Mouse (Mus musculus) midbrain, embryonic 14.5 days (tissue): ENCODE measurements around the gene Agtrap. TPM values are rescaled to one million over a fixed set of nuclear protein-coding genes. Genes with fewer than 3 reads are reported as not detected.
"Not testable (repeated sequence)": the region's sequence is repeated elsewhere in the genome, so short reads cannot be mapped to it uniquely, and the experiment has no call there.

Experiments used
- ATAC-seq: fragments of 200-750 bp; cut with Nextera tagmentation; 2 replicates; pipeline ENCODE4 v1.8.0; 2017; ENCODE audit warnings: moderate number of reproducible peaks, moderate library complexity; ENCODE audit not compliant: low FRiP score, low TSS enrichment
- DNase-seq: peaks from one replicate; pipeline ENCODE4 v3.0.0-alpha.2; 2015
- H3K27ac ChIP-seq: fragments of 300-500 bp; sonication (generic); replicated peaks from 2 replicates; pipeline ENCODE4 v1.5.1; 2014; ENCODE audit warnings: mild to moderate bottlenecking, low read depth, low read length, moderate library complexity
- H3K27me3 ChIP-seq: fragments of 300-500 bp; sonication (generic); 2 replicates; pipeline ENCODE4 v1.6.1; 2014; ENCODE audit warnings: low read length, control low read depth, mixed read lengths; ENCODE audit not compliant: control insufficient read depth, insufficient read depth
- H3K36me3 ChIP-seq: fragments of 300-500 bp; sonication (generic); 2 replicates; pipeline ENCODE4 v1.6.1; 2014; ENCODE audit warnings: low read length, control low read depth; ENCODE audit not compliant: control insufficient read depth, insufficient read depth
- H3K4me1 ChIP-seq: fragments of 300-500 bp; sonication (generic); 2 replicates; pipeline ENCODE4 v1.6.1; 2014; ENCODE audit warnings: mild to moderate bottlenecking, antibody characterized with exemption, low read length, control low read depth; ENCODE audit not compliant: control insufficient read depth, insufficient read depth
- H3K4me2 ChIP-seq: fragments of 300-500 bp; sonication (generic); 2 replicates; pipeline ENCODE4 v1.6.1; 2014; ENCODE audit warnings: mild to moderate bottlenecking, low read length, moderate library complexity
- H3K4me3 ChIP-seq: fragments of 300-500 bp; sonication (generic); replicated peaks from 2 replicates; pipeline ENCODE4 v1.5.1; 2014; ENCODE audit warnings: low read depth, low read length
- H3K9ac ChIP-seq: fragments of 300-500 bp; sonication (generic); replicated peaks from 2 replicates; pipeline ENCODE4 v1.6.1; 2014; ENCODE audit warnings: mild to moderate bottlenecking, low read length, moderate library complexity
- H3K9me3 ChIP-seq: fragments of 300-500 bp; sonication (generic); 2 replicates; pipeline ENCODE4 v1.6.1; 2016; ENCODE audit warnings: low read length, control low read depth, mixed read lengths; ENCODE audit not compliant: control insufficient read depth
- WGBS: fragments of 180-500 bp; shearing (Covaris S2); extraction: QIAGEN DNeasy Blood & Tissue Kit; methylation state at CpG from one replicate; pipeline ENCODE4 v1.1.7; 2014; 5-methylcytosine and 5-hydroxymethylcytosine counted together
- polyA plus RNA-seq: library from polyadenylated mRNA; unstranded; fragments of >200 nt; fragmentation: Nextera tagmentation; extraction: Ambion mirVana; gene quantifications from 2 replicates; pipeline ENCODE4 v1.2.1, GENCODE M21; 2014

The Agtrap gene
- polyA plus RNA-seq, 1 experiment from 2014 or later = 6.3 TPM

DNA sequence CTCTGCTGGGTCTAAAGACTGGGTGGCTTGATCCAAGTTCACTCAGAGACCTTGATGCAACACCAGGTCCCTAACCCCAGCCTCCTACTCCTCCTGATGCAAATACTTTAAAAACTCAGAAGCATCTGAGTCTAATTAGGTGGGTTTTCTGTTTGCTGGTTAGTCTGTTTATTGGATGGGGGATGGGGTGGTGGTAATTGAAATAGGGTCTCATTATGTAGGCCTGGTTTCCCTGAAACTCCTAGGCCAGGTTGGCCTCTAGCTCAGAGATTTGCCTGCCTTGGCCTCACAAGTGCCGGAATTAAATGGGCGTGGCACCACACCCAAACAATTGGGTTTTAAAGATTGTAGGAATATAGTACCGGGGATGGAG is 34.8 kb upstream of the Agtrap start:
- DNase-seq (no peak), ATAC-seq (no peak)
- Histone ChIP-seq H3K4me2 (no peak overlapping the region), H3K9ac (no peak overlapping the region), H3K27me3 (no peaks in the 10 kb centered on the region), H3K4me3 (no peak overlapping the region), H3K27ac (peak overlapping the region; percentile 64; the same call in 1 of the 2 replicates), H3K9me3 (no peaks in the 10 kb centered on the region), H3K36me3 (no peaks in the 10 kb centered on the region), H3K4me1 (peaks cover 23% of the 10 kb centered on the region)
- 66% methylated on average over 3 of the region's 3 CpGs for WGBS

DNA sequence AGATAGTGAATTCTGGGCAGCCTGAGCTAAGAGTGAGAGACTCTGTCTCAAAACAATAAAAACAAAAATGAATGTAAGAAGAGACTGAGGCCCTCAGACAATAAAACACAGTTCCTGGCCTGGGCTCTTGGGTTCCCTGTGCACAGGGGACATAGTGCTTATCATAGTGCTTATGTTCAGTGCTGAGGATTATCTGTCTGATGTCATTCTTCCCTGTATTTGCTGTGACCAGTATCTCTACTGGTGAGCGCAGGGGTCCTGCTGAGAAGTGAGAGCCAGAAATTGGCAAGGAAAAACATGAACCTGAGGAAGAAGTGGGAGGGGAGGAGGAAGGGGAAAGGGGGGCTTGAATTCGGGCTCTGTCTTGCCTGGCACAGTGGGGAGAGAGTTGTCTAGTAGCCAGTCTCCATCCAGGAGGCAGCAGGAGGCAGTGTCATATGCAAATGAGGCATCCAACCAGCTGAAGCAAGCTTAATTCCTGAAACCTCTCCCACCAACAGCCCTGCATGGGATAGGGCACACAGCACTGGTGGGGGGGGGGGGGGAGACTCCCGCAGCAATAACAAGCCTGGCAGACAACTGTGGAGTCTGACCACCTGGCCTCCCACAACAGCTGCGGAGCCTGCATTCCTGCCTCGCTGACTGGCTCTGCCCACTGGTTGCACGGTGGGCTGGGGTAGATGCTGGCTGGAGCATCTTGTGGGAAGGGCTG is 34.3 kb upstream of the Agtrap start:
- Histone ChIP-seq H3K9me3 (no peaks in the 10 kb centered on the region), H3K36me3 (no peaks in the 10 kb centered on the region), H3K9ac (no peak overlapping the region; the same call in 1 of the 2 replicates), H3K4me2 (no peak overlapping the region), H3K4me3 (no peak overlapping the region), H3K27ac (peak overlapping the region; percentile 64), H3K27me3 (no peaks in the 10 kb centered on the region), H3K4me1 (peaks cover 18% of the 10 kb centered on the region)
- 4% methylated on average over 6 of the region's 6 CpGs for WGBS
- peak; percentile 80 for ATAC-seq
- DNase-seq = peak; percentile 69

DNA sequence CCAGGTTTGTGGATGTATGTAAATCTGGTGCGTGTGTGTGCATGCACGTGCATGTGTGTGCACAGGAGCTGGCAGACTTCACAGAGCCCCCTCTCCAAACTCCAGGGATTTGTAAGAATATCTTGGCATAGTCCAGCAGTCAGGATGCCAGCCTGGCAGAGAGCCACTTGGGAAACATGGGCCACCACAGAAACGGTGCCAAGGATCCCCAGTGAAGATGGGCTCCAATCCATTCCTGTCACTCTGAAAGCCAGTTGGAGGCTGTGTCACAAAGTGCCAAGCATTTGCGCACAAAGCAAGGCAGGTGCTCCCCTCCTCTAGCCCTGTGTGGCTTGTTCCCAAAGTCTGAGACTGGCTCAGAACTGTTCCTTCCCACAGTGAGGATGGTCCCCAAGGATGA is 33.5 kb upstream of the Agtrap start:
- 66% methylated on average over 4 of the region's 4 CpGs for WGBS
- DNase-seq = peak; percentile 77
- H3K9ac ChIP-seq = no peak overlapping the region

DNA sequence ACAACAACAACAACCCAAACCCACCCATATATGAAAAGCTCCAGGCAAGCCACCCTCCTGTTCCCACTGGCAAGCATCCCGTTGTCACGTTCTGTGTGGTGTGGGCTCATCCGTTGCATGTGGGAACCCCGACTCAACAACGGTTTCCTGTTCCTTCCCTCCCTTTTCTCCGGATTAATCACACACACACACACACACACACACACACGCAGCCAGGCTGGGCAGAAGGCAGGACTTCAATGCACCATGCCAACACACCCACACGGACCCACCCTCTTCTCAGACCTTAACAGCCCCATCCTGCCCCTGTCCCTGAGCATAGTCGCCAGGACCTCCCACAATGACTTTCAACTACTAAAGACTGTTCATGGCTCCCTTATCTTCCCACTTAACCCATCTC is 32.7 kb upstream of the Agtrap start:
- peak overlapping the region; percentile 64 for H3K27ac ChIP-seq
- WGBS = 81% methylated on average over 9 of the region's 9 CpGs
- no peak for ATAC-seq
- H3K4me1 ChIP-seq = peaks cover 15% of the 10 kb centered on the region
- H3K27me3 ChIP-seq = no peaks in the 10 kb centered on the region
- no peak overlapping the region for H3K4me3 ChIP-seq
- H3K4me2 ChIP-seq = no peak overlapping the region
- no peak overlapping the region for H3K9ac ChIP-seq
- no peaks in the 10 kb centered on the region for H3K9me3 ChIP-seq
- DNase-seq = no peak
- no peaks in the 10 kb centered on the region for H3K36me3 ChIP-seq

More for the DNA sequence above, 33.5 kb upstream of the Agtrap start:
- H3K4me3 ChIP-seq = no peak overlapping the region
- H3K4me1 ChIP-seq = peaks cover 13% of the 10 kb centered on the region; the same call in 1 of the 2 replicates
- no peak overlapping the region for H3K4me2 ChIP-seq
- no peaks in the 10 kb centered on the region for H3K9me3 ChIP-seq
- no peaks in the 10 kb centered on the region for H3K36me3 ChIP-seq
- no peaks in the 10 kb centered on the region for H3K27me3 ChIP-seq
- ATAC-seq = peak; percentile 46
- peak overlapping the region; percentile 64 for H3K27ac ChIP-seq

DNA sequence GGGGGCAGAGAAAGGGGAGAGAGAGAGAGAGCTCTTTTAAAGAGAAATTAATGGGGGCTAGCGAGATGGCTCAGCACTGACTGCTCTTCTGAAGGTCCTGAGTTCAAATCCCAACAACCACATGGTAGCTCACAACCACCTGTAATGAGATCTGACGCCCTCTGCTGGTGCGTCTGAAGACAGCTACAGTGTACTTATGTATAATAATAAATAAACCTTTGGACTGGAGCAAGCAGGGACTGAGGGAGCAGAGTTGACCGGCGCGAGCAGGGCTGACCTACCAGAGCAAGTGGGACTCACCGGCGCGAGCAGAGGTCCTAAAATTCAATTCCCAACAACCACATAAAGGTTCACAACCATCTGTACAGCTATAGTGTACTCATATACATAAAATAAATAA is 31.7 kb upstream of the Agtrap start:
- 91% methylated on average over 9 of the region's 9 CpGs for WGBS
- not testable (repeated sequence) for DNase-seq, H3K27me3 ChIP-seq, H3K4me3 ChIP-seq, H3K36me3 ChIP-seq, H3K4me2 ChIP-seq, H3K27ac ChIP-seq, H3K9ac ChIP-seq, ATAC-seq, H3K9me3 ChIP-seq
- peaks cover 23% of the 10 kb centered on the region for H3K4me1 ChIP-seq

DNA sequence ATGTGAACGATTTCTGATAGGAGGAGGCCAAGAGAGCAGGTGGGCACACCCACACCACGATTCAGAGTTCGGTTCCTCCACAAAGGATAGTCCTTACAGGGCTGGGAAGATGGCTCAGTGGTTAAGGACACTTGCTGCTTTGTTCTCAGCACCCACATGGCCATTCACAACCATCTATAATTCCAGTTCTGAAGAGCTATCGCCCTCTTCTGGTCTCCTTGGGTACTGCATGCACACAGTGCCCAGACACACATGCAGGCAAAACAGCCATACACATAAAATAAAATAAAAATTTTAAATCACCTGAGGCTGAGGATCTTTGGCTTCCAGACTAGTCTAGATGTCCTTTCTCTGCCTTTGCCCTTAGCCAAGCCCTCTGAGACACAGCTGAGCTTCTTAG is 29.6 kb upstream of the Agtrap start:
- Histone ChIP-seq H3K4me2 (no peak overlapping the region), H3K27ac (no peak overlapping the region), H3K9ac (no peak overlapping the region), H3K9me3 (no peaks in the 10 kb centered on the region), H3K4me3 (no peak overlapping the region), H3K36me3 (peaks cover 20% of the 10 kb centered on the region), H3K4me1 (peaks cover 18% of the 10 kb centered on the region), H3K27me3 (no peaks in the 10 kb centered on the region)
- no peak for DNase-seq
- WGBS = 79% methylated on average over 4 of the region's 4 CpGs
- ATAC-seq = no peak

DNA sequence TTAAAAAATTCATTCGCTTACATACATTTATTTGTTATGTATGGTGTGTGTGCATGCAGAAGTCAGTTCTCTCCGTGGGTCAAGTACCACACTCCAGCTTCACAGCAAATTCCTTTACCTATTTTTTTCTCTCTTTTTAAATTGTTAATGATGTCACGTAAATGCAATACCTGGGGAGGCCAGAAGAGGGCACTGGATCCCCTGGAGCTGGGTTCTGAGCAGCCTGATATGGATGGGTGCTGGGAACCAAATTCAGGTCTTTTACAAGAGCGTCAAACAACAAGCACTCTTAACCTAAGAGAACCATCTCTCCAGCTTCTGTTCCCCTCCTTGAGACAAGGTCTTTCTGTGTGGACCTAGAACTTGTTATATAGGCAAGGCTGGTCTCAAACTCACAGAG is 28.8 kb upstream of the Agtrap start:
- 72% methylated on average over 4 of the region's 4 CpGs for WGBS
- no peak overlapping the region for H3K4me2 ChIP-seq
- ATAC-seq (no peak), DNase-seq (no peak)
- H3K27ac ChIP-seq = no peak overlapping the region
- H3K9ac ChIP-seq = no peak overlapping the region
- no peaks in the 10 kb centered on the region for H3K9me3 ChIP-seq
- H3K4me1 ChIP-seq = peaks cover 16% of the 10 kb centered on the region
- no peak overlapping the region for H3K4me3 ChIP-seq
- H3K36me3 ChIP-seq = peaks cover 26% of the 10 kb centered on the region
- no peaks in the 10 kb centered on the region for H3K27me3 ChIP-seq

DNA sequence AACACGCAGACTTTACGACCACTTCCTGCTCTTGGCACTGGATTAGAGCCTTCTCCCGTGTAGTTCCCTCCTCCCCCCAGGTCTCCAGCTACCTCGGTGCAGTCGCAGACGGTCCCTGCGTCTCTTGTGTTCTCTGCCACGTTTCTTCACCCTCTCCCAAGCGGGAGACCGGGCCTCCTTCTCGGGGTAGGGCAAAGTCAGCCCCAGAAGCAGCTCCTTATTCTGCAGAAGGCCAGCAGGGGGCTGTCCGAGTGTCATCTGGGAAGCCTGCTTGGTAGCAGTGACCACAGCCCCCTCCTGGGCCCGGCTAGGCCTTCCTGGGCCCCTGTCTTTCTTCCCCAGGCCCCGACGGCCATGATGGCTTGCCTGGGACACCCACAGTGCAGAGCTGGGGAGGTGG is 27.6 kb upstream of the Agtrap start:
- peak; percentile 43; the same call in 1 of the 2 replicates for ATAC-seq
- H3K4me2 ChIP-seq = 0 out of 2 replicates have a peak overlapping the region, but pooled peaks have one; percentile 20
- 9% methylated on average over 15 of the region's 15 CpGs for WGBS
- H3K36me3 ChIP-seq = peaks cover 32% of the 10 kb centered on the region
- DNase-seq = peak; percentile 48
- no peaks in the 10 kb centered on the region for H3K27me3 ChIP-seq
- no peak overlapping the region; the same call in 1 of the 2 replicates for H3K9ac ChIP-seq
- H3K9me3 ChIP-seq = no peaks in the 10 kb centered on the region
- H3K4me3 ChIP-seq = no peak overlapping the region
- H3K4me1 ChIP-seq = peaks cover 10% of the 10 kb centered on the region
- H3K27ac ChIP-seq = peak overlapping the region; percentile 71

DNA sequence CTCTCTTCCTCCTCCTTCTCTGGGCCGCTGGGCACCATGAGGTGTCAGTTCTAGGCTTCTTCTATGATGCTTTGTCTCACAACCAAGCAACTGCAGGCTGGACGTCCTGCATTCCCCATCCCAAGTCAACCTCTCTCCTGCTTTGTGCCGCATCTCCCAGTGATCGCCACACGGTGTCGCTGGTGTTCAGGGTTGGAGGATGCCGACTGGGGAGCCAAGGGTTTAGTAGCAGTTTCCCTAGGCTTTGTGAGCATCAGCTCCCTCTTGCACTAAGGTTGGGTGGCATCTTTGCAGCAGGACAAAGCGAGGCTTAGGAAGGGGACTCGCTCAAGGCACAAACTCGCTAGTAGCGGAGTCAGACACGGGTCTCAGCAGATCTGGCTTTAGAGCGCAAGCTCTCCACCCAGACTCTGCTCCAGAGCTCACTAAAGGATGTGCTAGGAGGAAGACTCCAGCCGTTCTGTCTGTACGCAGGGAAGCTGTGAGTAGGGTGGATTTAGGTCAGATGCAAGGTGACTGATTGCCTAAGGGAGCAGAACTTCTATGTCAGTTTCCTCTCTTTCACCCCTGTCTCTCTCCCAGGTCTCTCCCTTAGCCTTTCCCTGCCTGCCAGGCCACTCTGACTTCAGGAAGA is 27.0 kb upstream of the Agtrap start:
- Histone ChIP-seq H3K4me3 (no peak overlapping the region), H3K27me3 (no peaks in the 10 kb centered on the region), H3K27ac (peak overlapping the region; percentile 71), H3K9ac (no peak overlapping the region; the same call in 1 of the 2 replicates), H3K4me2 (0 out of 2 replicates have a peak overlapping the region, but pooled peaks have one; percentile 20), H3K4me1 (peaks cover 10% of the 10 kb centered on the region), H3K9me3 (no peaks in the 10 kb centered on the region), H3K36me3 (peaks cover 37% of the 10 kb centered on the region)
- whole genome bisulfite sequencing = 5% methylated on average over 15 of the region's 15 CpGs
- DNase-seq = peak; percentile 92
- ATAC-seq = peak; percentile 70
